Mouse (Mus musculus) liver, embryonic 16.5 days (tissue): ENCODE measurements around the gene Oxa1l. TPM values are rescaled to one million over a fixed set of nuclear protein-coding genes. Genes with fewer than 3 reads are reported as not detected.

Experiments
- ATAC-seq: fragments of 200-750 bp; cut with Nextera tagmentation; 2 replicates; pipeline ENCODE4 v1.8.0; 2017; ENCODE audit warnings: low read depth, mild to moderate bottlenecking, moderate number of reproducible peaks, moderate library complexity
- H3K27ac ChIP-seq: fragments of 300-500 bp; sonication (generic); 2 replicates; pipeline ENCODE4 v1.5.1; 2014; ENCODE audit warnings: mild to moderate bottlenecking, low read length
- H3K27me3 ChIP-seq: fragments of 300-500 bp; sonication (generic); 2 replicates; pipeline ENCODE4 v1.6.1; 2014; ENCODE audit warnings: low read depth, low read length, mixed read lengths; ENCODE audit not compliant: control insufficient read depth, insufficient read depth
- H3K36me3 ChIP-seq: fragments of 300-500 bp; sonication (generic); 2 replicates; pipeline ENCODE4 v1.6.1; 2014; ENCODE audit warnings: mild to moderate bottlenecking; ENCODE audit not compliant: control insufficient read depth, insufficient read depth
- H3K4me1 ChIP-seq: fragments of 300-500 bp; sonication (generic); 2 replicates; pipeline ENCODE4 v1.6.1; 2014; ENCODE audit warnings: low read depth, low read length, mixed read lengths; ENCODE audit not compliant: control insufficient read depth
- H3K4me2 ChIP-seq: fragments of 300-500 bp; sonication (generic); 2 replicates; pipeline ENCODE4 v1.6.1; 2014; ENCODE audit warnings: low read depth, low read length, mixed read lengths
- H3K4me3 ChIP-seq: fragments of 300-500 bp; sonication (generic); 2 replicates; pipeline ENCODE4 v1.5.1; 2014; ENCODE audit warnings: low read depth, mild to moderate bottlenecking, low read length
- H3K9ac ChIP-seq: fragments of 300-500 bp; sonication (generic); 2 replicates; pipeline ENCODE4 v1.6.1; 2014; ENCODE audit warnings: low read depth, low read length
- H3K9me3 ChIP-seq: fragments of 300-500 bp; sonication (generic); replicated peaks from 2 replicates; pipeline ENCODE4 v1.6.1; 2016; ENCODE audit warnings: low read length; ENCODE audit not compliant: control insufficient read depth
- WGBS: fragments of 180-500 bp; shearing (Covaris S2); extraction: QIAGEN DNeasy Blood & Tissue Kit; methylation state at CpG from one replicate; pipeline ENCODE4 v1.1.7; 2014; ENCODE audit not compliant: insufficient replicate concordance; 5-methylcytosine and 5-hydroxymethylcytosine counted together
- polyA plus RNA-seq: library from polyadenylated mRNA; unstranded; fragments of >200 nt; fragmentation: Nextera tagmentation; extraction: Ambion mirVana; gene quantifications from 2 replicates; pipeline ENCODE4 v1.2.1, GENCODE M21; 2015

Oxa1l gene
- polyA plus RNA-seq, 1 experiment from 2014 or later: 17.9 TPM

GRCm38 (mm10) chr14:54396685-54397084 is 36.1 kb downstream of the Oxa1l start:
- no peaks in the 10 kb centered on the region for H3K27me3 ChIP-seq
- ATAC-seq: no peak

GRCm38 (mm10) chr14:54397872-54398527 is 37.4 kb downstream of the Oxa1l start:
- Histone ChIP-seq H3K4me2 (no peak overlapping the region), H3K27ac (no peak overlapping the region), H3K27me3 (no peaks in the 10 kb centered on the region), H3K9me3 (no peaks in the 10 kb centered on the region), H3K4me3 (no peak overlapping the region), H3K36me3 (no peaks in the 10 kb centered on the region), H3K4me1 (peaks cover 5% of the 10 kb centered on the region; the same call in 1 of the 2 replicates), H3K9ac (no peak overlapping the region)
- 55% methylated on average over 7 of the region's 7 CpGs for WGBS
- ATAC-seq: no peak

More at GRCm38 (mm10) chr14:54396685-54397084, 36.1 kb downstream of the Oxa1l start:
- H3K4me3 ChIP-seq: no peak overlapping the region
- no peak overlapping the region for H3K27ac ChIP-seq
- no peaks in the 10 kb centered on the region for H3K9me3 ChIP-seq
- peaks cover 5% of the 10 kb centered on the region; the same call in 1 of the 2 replicates for H3K4me1 ChIP-seq
- no peaks in the 10 kb centered on the region for H3K36me3 ChIP-seq
- H3K9ac ChIP-seq: no peak overlapping the region
- no peak overlapping the region for H3K4me2 ChIP-seq
- WGBS: 58% methylated on average over 7 of the region's 7 CpGs

DNA sequence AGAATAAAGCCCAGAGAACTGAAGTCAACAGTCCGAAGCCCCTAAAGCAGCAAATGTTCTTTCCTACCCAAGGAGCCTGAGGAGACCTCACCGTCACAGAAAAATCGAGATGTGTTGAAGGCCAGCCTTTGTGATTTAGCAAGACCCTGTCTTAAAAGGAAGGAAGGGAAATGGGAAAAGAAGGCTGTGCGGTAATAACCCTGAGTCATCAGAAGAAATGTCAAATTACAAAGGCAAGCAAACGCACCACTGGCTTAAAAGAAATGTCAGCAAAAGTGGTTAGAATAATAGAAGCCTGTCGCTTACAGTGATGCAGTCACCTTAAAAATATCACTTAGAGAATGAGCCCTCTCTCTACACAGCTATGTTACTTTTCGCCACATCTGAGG is 37.9 kb downstream of the Oxa1l start:
- no peak overlapping the region for H3K9ac ChIP-seq
- no peak overlapping the region for H3K4me3 ChIP-seq
- H3K4me2 ChIP-seq: no peak overlapping the region
- H3K36me3 ChIP-seq: no peaks in the 10 kb centered on the region
- no peak overlapping the region; the same call in none of the 2 replicates for H3K27ac ChIP-seq
- 48% methylated on average over 7 of the region's 7 CpGs for WGBS
- no peak for ATAC-seq
- no peaks in the 10 kb centered on the region for H3K27me3 ChIP-seq
- peaks cover 5% of the 10 kb centered on the region; the same call in 1 of the 2 replicates for H3K4me1 ChIP-seq
- no peaks in the 10 kb centered on the region for H3K9me3 ChIP-seq

GRCm38 (mm10) chr14:54398921-54399382 is 38.3 kb downstream of the Oxa1l start:
- Histone ChIP-seq H3K4me3 (no peak overlapping the region), H3K9me3 (no peaks in the 10 kb centered on the region), H3K9ac (no peak overlapping the region), H3K4me1 (peaks cover 5% of the 10 kb centered on the region; the same call in 1 of the 2 replicates), H3K4me2 (no peak overlapping the region), H3K27ac (peak overlapping the region; percentile 20), H3K27me3 (no peaks in the 10 kb centered on the region), H3K36me3 (no peaks in the 10 kb centered on the region)
- whole genome bisulfite sequencing: 52% methylated on average over 8 of the region's 8 CpGs
- no peak for ATAC-seq

DNA sequence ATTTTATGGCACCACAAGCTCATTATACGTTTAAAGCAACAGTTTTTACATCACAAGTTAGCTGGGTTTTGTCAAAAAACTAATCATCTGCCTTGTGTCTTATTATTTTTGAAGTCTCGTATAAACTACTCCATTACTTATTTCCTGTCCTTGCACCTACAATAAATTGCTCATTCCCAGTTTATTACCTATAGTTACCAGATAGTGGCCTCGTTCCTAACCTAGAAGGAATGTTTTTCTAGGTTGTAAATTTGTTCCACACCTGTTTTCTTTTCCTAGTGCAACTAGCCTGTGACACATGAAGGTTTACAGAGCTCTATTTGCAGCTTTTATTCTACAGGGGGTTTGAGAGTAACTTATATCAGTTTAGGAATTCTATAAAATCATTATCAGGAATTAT is 41.1 kb downstream of the Oxa1l start:
- Histone ChIP-seq H3K9ac (no peak overlapping the region), H3K27ac (no peak overlapping the region), H3K4me3 (no peak overlapping the region), H3K4me2 (no peak overlapping the region), H3K36me3 (no peaks in the 10 kb centered on the region), H3K4me1 (peaks cover 8% of the 10 kb centered on the region), H3K9me3 (no peaks in the 10 kb centered on the region), H3K27me3 (no peaks in the 10 kb centered on the region)
- ATAC-seq: no peak
- 53% methylated on average over 3 of the region's 3 CpGs for WGBS

GRCm38 (mm10) chr14:54408336-54409056 is 47.9 kb downstream of the Oxa1l start:
- Histone ChIP-seq H3K36me3 (no peaks in the 10 kb centered on the region), H3K4me3 (0 out of 2 replicates have a peak overlapping the region, but pooled peaks have one; percentile 2), H3K9ac (no peak overlapping the region), H3K4me2 (no peak overlapping the region), H3K27ac (no peak overlapping the region), H3K9me3 (no peaks in the 10 kb centered on the region), H3K27me3 (no peaks in the 10 kb centered on the region), H3K4me1 (peaks cover 16% of the 10 kb centered on the region)
- WGBS: 75% methylated on average over 25 of the region's 25 CpGs
- ATAC-seq: no peak

- WGBS: 44% methylated on average over 7 of the region's 7 CpGs
- Histone ChIP-seq H3K27me3 (no peaks in the 10 kb centered on the region), H3K4me2 (peak overlapping the region; percentile 26), H3K4me3 (peak overlapping the region; percentile 2; the same call in 1 of the 2 replicates), H3K27ac (peak overlapping the region; percentile 23), H3K9ac (no peak overlapping the region), H3K36me3 (no peaks in the 10 kb centered on the region), H3K9me3 (no peaks in the 10 kb centered on the region), H3K4me1 (peaks cover 21% of the 10 kb centered on the region)
- no peak for ATAC-seq
Observed at GRCm38 (mm10) chr14:54409057-54409645, 48.5 kb downstream of the Oxa1l start.

- Histone ChIP-seq H3K4me3 (peak overlapping the region; percentile 25; the same call in 1 of the 2 replicates), H3K27ac (peak overlapping the region; percentile 23), H3K4me2 (peak overlapping the region; percentile 26), H3K4me1 (peaks cover 21% of the 10 kb centered on the region), H3K36me3 (no peaks in the 10 kb centered on the region), H3K27me3 (no peaks in the 10 kb centered on the region), H3K9ac (no peak overlapping the region), H3K9me3 (no peaks in the 10 kb centered on the region)
- ATAC-seq: peak; percentile 35
- WGBS: 20% methylated on average over 17 of the region's 17 CpGs
Observed at GRCm38 (mm10) chr14:54409980-54410810, 49.6 kb downstream of the Oxa1l start.
